Mouse (Mus musculus) lung, adult 2 months (tissue): ENCODE results near the gene T2.

ENCODE experiments used
- CTCF ChIP-seq: fragments of 200-500 bp; IDR thresholded peaks from 2 replicates; pipeline ENCODE4 v1.5.1; 2011; ENCODE audit warnings: mild to moderate bottlenecking, low read length, control low read depth; ENCODE audit not compliant: insufficient read depth
- POLR2A ChIP-seq: fragments of 200-500 bp; IDR thresholded peaks from 2 replicates; pipeline ENCODE4 v1.6.1; 2011; ENCODE audit warnings: low read depth, mild to moderate bottlenecking, control low read depth, low read length, borderline replicate concordance; ENCODE audit errors: extremely low read depth

- TF ChIP-seq CTCF (no peak), POLR2A (no peak)
Measured at GRCm38 (mm10) chr17:8429436-8429835, 73.6 kb downstream of the T2 start.
